Mouse (Mus musculus) testis, adult 2 months (tissue): ENCODE measurements at regions not wholly inside any gene's neighbourhood (a gene's known extent, or its start where the extent isn't known, plus 50 kb on each side); places are given as distances from the start of the nearest gene placed in this dataset.

Experiments
- CTCF ChIP-seq: fragments of 200-500 bp; IDR thresholded peaks from 2 replicates; pipeline ENCODE4 v1.5.1; 2012; ENCODE audit warnings: low read depth, mild to moderate bottlenecking, inconsistent platforms, low read length, moderate library complexity; ENCODE audit not compliant: control insufficient read depth, insufficient read depth, insufficient replicate concordance
- POLR2A ChIP-seq: fragments of 200-500 bp; IDR thresholded peaks from 2 replicates; pipeline ENCODE4 v1.6.1; 2012; ENCODE audit warnings: low read depth, mild to moderate bottlenecking, inconsistent platforms, low read length, moderate library complexity; ENCODE audit not compliant: control insufficient read depth

DNA sequence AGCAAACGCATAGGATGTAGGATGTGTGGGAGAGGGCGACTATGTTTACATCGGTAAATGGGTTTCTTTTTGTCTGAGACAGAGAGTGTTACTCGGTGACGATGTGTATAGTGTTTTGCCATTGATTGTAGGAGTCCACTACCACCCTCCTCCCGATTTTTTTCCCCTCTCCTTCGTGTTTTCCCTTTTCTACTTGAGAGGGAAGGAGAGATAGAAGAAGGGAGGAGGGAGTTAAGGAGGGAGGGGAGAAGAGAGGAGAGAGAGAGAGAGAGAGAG is 131.4 kb upstream of the Dpyd start:
- no peak for TF ChIP-seq CTCF
- TF ChIP-seq POLR2A: no peak
